Mouse (Mus musculus): Measurements from ENCODE around the gene Plet1. TPM values are rescaled to one million over a fixed set of nuclear protein-coding genes. Genes with fewer than 3 reads are reported as not detected.

The Plet1 gene
- polyA plus RNA-seq, 1 experiment from 2014 or later: 0.52 TPM

DNA sequence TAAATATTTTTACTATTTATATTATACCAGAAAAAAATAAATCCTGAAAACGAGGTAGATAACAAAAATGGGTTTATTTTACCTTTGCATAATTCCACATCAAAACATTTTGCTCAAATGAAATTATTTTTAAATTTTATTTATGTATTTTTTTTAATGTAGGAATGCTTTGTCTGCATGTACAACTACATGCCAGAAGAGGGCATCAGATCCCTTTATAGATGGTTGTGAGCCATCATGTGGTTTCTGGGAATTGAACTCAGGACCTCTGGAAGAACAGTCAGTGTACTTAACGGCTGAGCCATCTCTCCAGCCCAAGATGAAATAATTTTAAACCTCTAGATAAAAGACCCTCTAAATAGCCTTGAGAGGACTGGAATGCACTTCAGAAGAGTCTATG lies 27.2 kb downstream of the Plet1 start:
- Histone ChIP-seq H3K36me3 (no peaks in the 10 kb centered on the region), H3K27ac (replicated peaks) (no peak overlapping the region), H3K4me3 (no peak overlapping the region), H3K9me3 (no peaks in the 10 kb centered on the region), H3K4me1 (replicated peaks) (0 out of 2 replicates have a peak, but pooled peaks cover under 1% of the 10 kb centered on the region), H3K27me3 (no peaks in the 10 kb centered on the region), H3K4me2 (no peak overlapping the region), H3K9ac (no peak overlapping the region)
- 75% methylated on average over 2 of the region's 2 CpGs for WGBS
- ATAC-seq (ENCODE audit: low FRiP score, low read depth): no peak

- no peaks in the 10 kb centered on the region for H3K9me3 ChIP-seq
- H3K4me2 ChIP-seq: no peak overlapping the region
- no peaks in the 10 kb centered on the region for H3K27me3 ChIP-seq
- no peak overlapping the region for H3K27ac ChIP-seq (replicated peaks)
- no peaks in the 10 kb centered on the region for H3K36me3 ChIP-seq
- no peak for ATAC-seq (ENCODE audit: low FRiP score, low read depth)
- no peak overlapping the region for H3K9ac ChIP-seq
- peaks cover 10% of the 10 kb centered on the region for H3K4me1 ChIP-seq (replicated peaks)
- no peak overlapping the region for H3K4me3 ChIP-seq
- WGBS: 86% methylated on average over 5 of the region's 5 CpGs
These were observed 28.2 kb downstream of the Plet1 start for GRCm38 (mm10) chr9:50522574-50522973.

DNA sequence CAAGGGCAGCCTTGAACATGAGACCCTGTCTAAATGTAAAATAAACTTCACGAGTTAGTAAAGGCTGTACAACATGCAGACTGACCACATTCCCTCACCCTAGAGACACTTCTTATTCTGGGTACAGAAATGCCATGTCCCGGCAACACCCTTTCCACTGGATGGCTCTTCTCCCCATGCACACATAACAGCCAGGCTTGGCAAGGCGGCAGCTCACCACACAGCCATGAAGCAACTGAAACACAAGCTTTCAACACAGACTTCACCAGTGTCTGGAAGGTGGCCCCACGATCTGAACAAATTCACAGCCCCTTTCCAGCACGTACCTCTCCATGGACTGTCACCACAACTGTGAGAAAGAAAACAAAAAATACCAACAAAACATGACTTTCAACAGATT lies 30.6 kb downstream of the Plet1 start:
- Histone ChIP-seq H3K4me2 (no peak overlapping the region), H3K4me1 (replicated peaks) (peaks cover 16% of the 10 kb centered on the region), H3K4me3 (no peak overlapping the region), H3K27ac (replicated peaks) (no peak overlapping the region), H3K27me3 (no peaks in the 10 kb centered on the region), H3K9me3 (no peaks in the 10 kb centered on the region), H3K36me3 (no peaks in the 10 kb centered on the region), H3K9ac (no peak overlapping the region)
- no peak for ATAC-seq (ENCODE audit: low FRiP score, low read depth)
- 90% methylated on average over 5 of the region's 5 CpGs for WGBS

DNA sequence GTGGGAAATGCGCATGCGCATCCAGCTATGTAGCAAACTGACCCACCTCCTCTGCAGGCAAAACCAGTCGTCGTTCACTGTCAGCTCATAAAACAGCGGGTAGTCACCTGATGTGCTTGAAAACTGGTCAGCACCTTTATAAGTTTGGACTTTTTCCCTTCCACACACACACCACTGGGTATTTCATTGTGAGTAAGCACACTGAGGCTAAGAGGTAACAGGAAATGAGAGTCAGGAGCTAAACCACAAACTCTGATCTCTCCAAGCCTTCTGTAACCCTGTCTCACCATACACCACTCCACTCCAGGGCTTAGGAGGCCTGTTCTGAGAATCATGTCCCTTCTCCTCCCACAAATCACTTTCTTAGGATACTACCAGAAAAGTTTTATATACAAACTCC lies 31.3 kb downstream of the Plet1 start:
- no peaks in the 10 kb centered on the region for H3K9me3 ChIP-seq
- ATAC-seq (ENCODE audit: low FRiP score, low read depth): no peak
- no peak overlapping the region for H3K9ac ChIP-seq
- H3K4me2 ChIP-seq: no peak overlapping the region
- H3K27me3 ChIP-seq: no peaks in the 10 kb centered on the region
- H3K36me3 ChIP-seq: no peaks in the 10 kb centered on the region
- no peak overlapping the region for H3K27ac ChIP-seq (replicated peaks)
- 86% methylated on average over 5 of the region's 5 CpGs for WGBS
- peaks cover 16% of the 10 kb centered on the region for H3K4me1 ChIP-seq (replicated peaks)
- no peak overlapping the region for H3K4me3 ChIP-seq

DNA sequence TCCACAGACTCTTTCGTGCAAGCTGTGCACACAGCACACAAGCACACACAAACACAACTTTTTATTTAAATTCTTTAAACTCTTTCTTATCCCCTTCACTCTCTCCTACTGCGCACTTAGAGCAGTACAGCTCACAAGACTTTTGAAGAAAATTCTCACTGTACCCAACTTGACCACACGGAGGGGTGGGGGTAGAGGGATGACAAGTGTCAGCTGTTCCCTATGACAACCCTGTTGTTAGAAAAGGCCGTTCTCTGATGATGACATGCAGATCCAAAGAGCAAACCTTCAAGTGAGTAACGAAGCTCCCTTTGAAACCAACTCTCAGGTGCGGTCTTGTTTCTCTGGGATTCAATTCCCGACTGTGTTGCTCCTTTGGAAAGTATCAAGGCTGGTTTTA lies 33.5 kb downstream of the Plet1 start:
- Histone ChIP-seq H3K36me3 (no peaks in the 10 kb centered on the region), H3K9me3 (no peaks in the 10 kb centered on the region), H3K4me3 (peak overlapping the region; percentile 70), H3K9ac (peak overlapping the region; percentile 52), H3K4me2 (peak overlapping the region; percentile 62), H3K27ac (replicated peaks) (0 out of 2 replicates have a peak overlapping the region, but pooled peaks have one; percentile 87), H3K4me1 (replicated peaks) (peaks cover 16% of the 10 kb centered on the region), H3K27me3 (no peaks in the 10 kb centered on the region)
- 0 out of 2 replicates have a peak, but pooled peaks have one; percentile 42 for ATAC-seq (ENCODE audit: low FRiP score, low read depth)
- WGBS: 51% methylated on average over 7 of the region's 7 CpGs

DNA sequence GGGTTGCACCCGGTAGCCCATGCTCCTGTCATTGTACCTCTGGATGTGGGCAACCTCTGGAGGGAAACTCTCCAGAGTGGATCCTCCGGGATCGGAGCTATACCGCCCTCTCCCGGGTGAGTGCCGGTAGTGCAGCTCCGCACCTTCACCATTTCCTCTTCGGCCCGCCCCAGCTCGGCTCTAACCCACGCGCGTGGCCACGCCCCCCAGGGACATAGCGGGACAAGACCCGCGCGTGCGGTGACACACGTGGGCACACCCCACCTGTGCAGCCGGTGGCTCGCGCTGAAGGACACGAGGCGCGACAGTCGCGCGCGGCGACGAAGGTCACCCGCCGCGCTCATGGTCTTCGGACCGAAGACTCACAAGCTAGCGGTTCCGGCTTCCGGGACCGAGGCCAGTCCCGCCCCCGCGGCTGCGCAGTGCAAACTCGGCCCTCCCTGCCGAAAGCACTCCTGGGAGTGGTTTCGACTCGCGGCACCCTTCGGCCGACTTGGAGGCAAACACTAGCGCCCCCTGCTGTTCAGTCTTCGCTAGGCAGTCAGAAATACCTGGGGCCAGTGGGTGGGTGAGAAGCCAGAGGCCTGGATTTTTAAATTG lies 34.1 kb downstream of the Plet1 start, which contains the start of gene Pts:
Gene Pts, minus strand, starts transcription at position 432 of the 600 bp plus-strand sequence.
- Histone ChIP-seq H3K36me3 (no peaks in the 10 kb centered on the region), H3K4me3 (peak within 1 kb of the TSS; percentile 70), H3K9ac (peak within 1 kb of the TSS; percentile 52), H3K27me3 (no peaks in the 10 kb centered on the region), H3K9me3 (no peaks in the 10 kb centered on the region), H3K4me1 (replicated peaks) (peaks cover 16% of the 10 kb centered on the region), H3K4me2 (peak within 1 kb of the TSS; percentile 62), H3K27ac (replicated peaks) (peak within 1 kb of the TSS; percentile 87)
- under 1% methylated on average over 54 of the region's 54 CpGs for WGBS
- peak; percentile 99 for ATAC-seq (ENCODE audit: low FRiP score, low read depth)

DNA sequence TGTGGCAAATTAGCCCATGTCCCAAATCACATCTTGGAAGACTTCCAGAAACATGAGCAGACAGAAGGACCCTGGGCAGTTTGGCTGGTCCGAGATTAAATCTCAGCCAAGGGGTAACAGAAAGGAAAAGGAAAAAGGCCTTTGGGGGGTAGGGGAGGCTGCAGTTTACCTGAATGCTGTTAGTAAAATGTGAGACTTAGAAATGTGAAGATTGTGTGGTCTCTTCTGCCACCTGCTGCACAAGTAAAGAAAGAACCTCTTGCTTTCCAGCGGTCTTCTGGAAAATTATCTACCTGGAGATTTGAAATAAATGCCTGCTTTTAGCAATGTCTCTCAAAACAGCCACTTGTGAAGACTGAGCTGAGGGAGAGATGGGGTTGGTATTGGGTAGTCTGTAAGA lies 36.6 kb downstream of the Plet1 start:
- Histone ChIP-seq H3K27me3 (no peaks in the 10 kb centered on the region), H3K4me3 (no peak overlapping the region), H3K9ac (no peak overlapping the region), H3K36me3 (no peaks in the 10 kb centered on the region), H3K4me1 (replicated peaks) (peaks cover 16% of the 10 kb centered on the region), H3K9me3 (no peaks in the 10 kb centered on the region), H3K27ac (replicated peaks) (no peak overlapping the region), H3K4me2 (no peak overlapping the region)
- ATAC-seq (ENCODE audit: low FRiP score, low read depth): no peak
- 38% methylated on average over 2 of the region's 2 CpGs for WGBS

GRCm38 (mm10) chr9:50533328-50533727 lies 39.0 kb downstream of the Plet1 start:
- H3K4me2 ChIP-seq: no peak overlapping the region
- no peaks in the 10 kb centered on the region for H3K4me1 ChIP-seq (replicated peaks)
- ATAC-seq (ENCODE audit: low FRiP score, low read depth): no peak
- H3K4me3 ChIP-seq: no peak overlapping the region
- H3K36me3 ChIP-seq: no peaks in the 10 kb centered on the region
- no peak overlapping the region for H3K27ac ChIP-seq (replicated peaks)
- no peaks in the 10 kb centered on the region for H3K27me3 ChIP-seq
- H3K9ac ChIP-seq: no peak overlapping the region
- WGBS: 88% methylated on average over 11 of the region's 11 CpGs
- H3K9me3 ChIP-seq: no peaks in the 10 kb centered on the region

DNA sequence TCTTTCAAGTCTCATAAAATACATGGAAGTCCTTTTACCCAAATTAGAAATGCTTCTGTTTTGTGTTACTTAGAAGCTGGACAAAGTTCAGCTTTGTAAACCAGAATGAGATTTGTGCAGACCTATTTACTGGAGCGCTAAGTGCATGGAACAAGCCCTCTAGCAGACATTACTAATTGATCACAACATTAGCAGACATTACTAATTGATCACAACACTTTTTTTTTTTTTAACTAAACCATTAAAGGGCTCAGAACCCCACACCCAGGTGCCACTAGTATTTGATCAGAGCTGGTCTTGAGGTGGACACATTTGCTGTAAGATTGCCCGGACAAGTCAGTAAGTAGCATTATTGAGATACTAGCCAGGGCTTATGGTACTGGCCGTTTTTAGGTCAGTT lies 39.5 kb downstream of the Plet1 start:
- no peaks in the 10 kb centered on the region for H3K27me3 ChIP-seq
- no peak overlapping the region for H3K27ac ChIP-seq (replicated peaks)
- no peak for ATAC-seq (ENCODE audit: low FRiP score, low read depth)
- no peaks in the 10 kb centered on the region for H3K4me1 ChIP-seq (replicated peaks)
- no peak overlapping the region for H3K4me2 ChIP-seq
- H3K36me3 ChIP-seq: no peaks in the 10 kb centered on the region
- WGBS: 90% methylated on average over 3 of the region's 3 CpGs
- H3K9me3 ChIP-seq: no peaks in the 10 kb centered on the region
- H3K9ac ChIP-seq: no peak overlapping the region
- H3K4me3 ChIP-seq: no peak overlapping the region

DNA sequence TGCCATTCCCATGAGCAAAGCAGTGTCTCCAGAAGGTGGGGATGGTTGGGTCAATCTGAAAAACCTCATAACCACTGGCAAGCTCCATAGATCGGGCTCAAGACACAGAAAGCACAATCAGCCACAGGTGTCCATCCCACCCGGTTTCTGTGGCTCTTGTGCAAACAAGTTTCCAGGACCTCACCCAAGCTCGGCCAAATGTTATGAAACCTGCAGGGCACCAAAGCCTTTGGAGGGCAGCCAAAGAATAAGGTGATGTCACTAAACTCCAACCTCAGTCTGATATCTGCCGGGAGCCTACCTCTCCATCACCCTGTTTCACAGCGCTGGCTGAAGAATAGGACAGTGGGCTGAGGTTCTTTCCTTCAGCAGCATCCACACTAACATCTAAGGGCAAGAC lies 41.6 kb downstream of the Plet1 start:
- no peak overlapping the region for H3K27ac ChIP-seq (replicated peaks)
- WGBS: 87% methylated on average over 5 of the region's 5 CpGs
- no peaks in the 10 kb centered on the region for H3K9me3 ChIP-seq
- H3K36me3 ChIP-seq: no peaks in the 10 kb centered on the region
- H3K4me2 ChIP-seq: no peak overlapping the region
- H3K4me3 ChIP-seq: no peak overlapping the region
- H3K27me3 ChIP-seq: no peaks in the 10 kb centered on the region
- no peak overlapping the region for H3K9ac ChIP-seq
- no peak for ATAC-seq (ENCODE audit: low FRiP score, low read depth)
- H3K4me1 ChIP-seq (replicated peaks): no peaks in the 10 kb centered on the region

DNA sequence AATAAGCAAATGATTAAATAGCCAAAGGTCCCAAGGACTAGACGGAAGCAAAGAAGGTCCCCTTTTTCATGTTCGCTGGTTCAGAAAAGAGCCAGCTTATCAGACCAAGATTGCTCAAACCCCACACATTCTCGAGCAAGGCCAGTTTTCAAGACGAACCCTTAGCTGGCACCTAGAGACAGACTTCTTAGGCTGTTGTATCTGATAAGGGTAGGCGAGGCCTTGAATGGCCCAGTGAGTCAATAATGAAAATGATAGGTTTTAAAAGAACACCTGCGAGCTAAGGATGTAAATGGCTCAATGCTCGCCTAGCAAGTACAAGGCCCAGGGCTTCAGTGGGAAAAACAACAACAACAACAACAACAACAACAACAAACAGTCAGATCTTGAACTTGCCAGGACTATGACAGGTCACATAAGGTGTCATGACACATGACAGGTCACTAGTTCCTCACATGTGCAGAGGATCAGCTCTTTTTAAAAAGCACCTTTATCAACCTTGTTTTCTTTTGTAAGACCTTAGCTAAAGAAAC lies 42.3 kb downstream of the Plet1 start:
- 85% methylated on average over 7 of the region's 7 CpGs for WGBS

DNA sequence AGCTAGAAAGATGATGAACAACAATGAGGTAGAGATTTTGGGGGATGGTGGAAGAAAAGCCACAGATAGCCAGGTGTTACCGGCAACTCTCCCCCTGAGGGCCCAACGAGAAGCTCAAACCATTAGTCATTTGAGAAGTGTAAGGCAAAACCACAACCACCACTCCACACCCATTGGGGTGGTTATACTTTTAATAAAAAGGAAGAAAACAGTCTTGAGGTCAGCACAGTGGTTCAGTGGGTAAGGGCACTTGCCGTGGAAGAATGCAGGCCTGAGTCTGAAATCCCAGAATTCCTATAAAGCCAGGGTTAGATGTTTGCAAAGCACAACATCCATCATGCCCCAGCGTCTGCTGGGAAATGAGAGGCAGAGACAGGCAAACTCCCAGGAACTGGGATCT lies 43.0 kb downstream of the Plet1 start:
- Histone ChIP-seq H3K4me3 (no peak overlapping the region), H3K4me2 (no peak overlapping the region), H3K9ac (no peak overlapping the region), H3K9me3 (no peaks in the 10 kb centered on the region), H3K36me3 (no peaks in the 10 kb centered on the region), H3K27me3 (no peaks in the 10 kb centered on the region), H3K4me1 (replicated peaks) (no peaks in the 10 kb centered on the region), H3K27ac (replicated peaks) (no peak overlapping the region)
- no peak for ATAC-seq (ENCODE audit: low FRiP score, low read depth)
- WGBS: 83% methylated on average over 4 of the region's 4 CpGs

More for the DNA sequence above, 42.3 kb downstream of the Plet1 start:
- Histone ChIP-seq H3K36me3 (no peaks in the 10 kb centered on the region), H3K9ac (no peak overlapping the region), H3K9me3 (no peaks in the 10 kb centered on the region), H3K27me3 (no peaks in the 10 kb centered on the region), H3K4me1 (replicated peaks) (no peaks in the 10 kb centered on the region), H3K4me2 (no peak overlapping the region), H3K27ac (replicated peaks) (no peak overlapping the region), H3K4me3 (no peak overlapping the region)
- ATAC-seq (ENCODE audit: low FRiP score, low read depth): no peak

DNA sequence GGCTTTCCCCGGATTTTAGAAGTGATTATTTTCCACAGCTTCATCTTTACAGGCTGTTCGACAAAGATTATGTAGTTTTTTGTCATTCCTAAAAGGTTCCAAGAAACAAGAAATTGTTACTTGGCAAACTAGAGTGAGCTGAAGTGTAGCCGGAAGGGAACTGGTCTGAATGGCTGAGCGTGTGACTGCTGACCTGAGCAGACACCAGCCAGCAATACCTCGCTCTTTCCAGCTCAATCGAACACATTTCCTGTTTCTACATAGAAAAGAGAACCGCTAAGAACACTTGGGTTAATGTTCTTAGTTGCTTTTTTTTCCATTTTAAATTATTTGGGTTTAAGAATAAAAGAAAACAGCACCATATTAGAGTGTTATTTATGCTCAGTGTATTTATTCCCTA lies 45.8 kb downstream of the Plet1 start:
- Histone ChIP-seq H3K4me3 (no peak overlapping the region), H3K4me1 (replicated peaks) (no peaks in the 10 kb centered on the region), H3K27ac (replicated peaks) (no peak overlapping the region), H3K4me2 (no peak overlapping the region), H3K27me3 (no peaks in the 10 kb centered on the region), H3K36me3 (no peaks in the 10 kb centered on the region), H3K9ac (no peak overlapping the region), H3K9me3 (no peaks in the 10 kb centered on the region)
- no peak for ATAC-seq (ENCODE audit: low FRiP score, low read depth)
- WGBS: 72% methylated on average over 7 of the region's 7 CpGs
